Mouse (Mus musculus) liver, embryonic 14.5 days (tissue): Measurements from ENCODE around the gene 9130213A22Rik. TPM values are rescaled to one million over a fixed set of nuclear protein-coding genes. Genes with fewer than 3 reads are reported as not detected.
A peak's percentile ranks its signal among the peaks of the same experiment; 100 is the strongest.

Experiments used
- ATAC-seq: fragments of 200-750 bp; cut with Nextera tagmentation; 2 replicates; pipeline ENCODE4 v1.8.0; 2017; ENCODE audit warnings: moderate number of reproducible peaks, mild to moderate bottlenecking, moderate library complexity; ENCODE audit not compliant: insufficient read depth
- DNase-seq, 3 experiments: peaks; one replicate each; pipeline ENCODE4 v3.0.0-alpha.2; 2012 to 2013; ENCODE audit warnings: low read depth in 3 of 3, low spot score in 3 of 3
- H3K27ac ChIP-seq: fragments of 300-500 bp; sonication (generic); 2 replicates; pipeline ENCODE4 v1.5.1; 2014; ENCODE audit warnings: moderate library complexity, mild to moderate bottlenecking, control low read depth, inconsistent platforms
- H3K27me3 ChIP-seq: fragments of 300-500 bp; sonication (generic); 2 replicates; pipeline ENCODE4 v1.6.1; 2014; ENCODE audit warnings: mild to moderate bottlenecking, low read length, moderate library complexity; ENCODE audit not compliant: control insufficient read depth, insufficient read depth
- H3K36me3 ChIP-seq: fragments of 300-500 bp; sonication (generic); replicated peaks from 2 replicates; pipeline ENCODE4 v1.6.1; 2014; ENCODE audit warnings: low read depth; ENCODE audit not compliant: control insufficient read depth, insufficient read depth
- H3K4me1 ChIP-seq, 2 experiments: fragments of 200-500 bp in 1 of 2; fragments of 300-500 bp in 1 of 2; sonication (generic) in 1 of 2; replicated peaks; 2 replicates each; pipeline ENCODE4 v1.6.1; 2012 to 2014; ENCODE audit warnings: antibody characterized with exemption in 1 of 2, inconsistent platforms in 1 of 2, low read length in 1 of 2; ENCODE audit not compliant: control insufficient read depth in 2 of 2, insufficient read depth in 2 of 2
- H3K4me2 ChIP-seq: fragments of 300-500 bp; sonication (generic); 2 replicates; pipeline ENCODE4 v1.6.1; 2014; ENCODE audit warnings: low read depth, mild to moderate bottlenecking, control low read depth, moderate library complexity
- H3K4me3 ChIP-seq, 2 experiments: fragments of 200-500 bp in 1 of 2; fragments of 300-500 bp in 1 of 2; sonication (generic) in 1 of 2; 2 replicates each; pipeline ENCODE4 v1.5.1; 2012 to 2014; ENCODE audit warnings: low read depth in 2 of 2, low read length in 2 of 2, mild to moderate bottlenecking in 2 of 2, control low read depth in 1 of 2, inconsistent platforms in 1 of 2, moderate library complexity in 1 of 2; ENCODE audit not compliant: insufficient read depth in 1 of 2
- H3K9ac ChIP-seq: fragments of 300-500 bp; sonication (generic); replicated peaks from 2 replicates; pipeline ENCODE4 v1.6.1; 2014; ENCODE audit warnings: mild to moderate bottlenecking, control low read depth, moderate library complexity
- H3K9me3 ChIP-seq: fragments of 300-500 bp; sonication (generic); 2 replicates; pipeline ENCODE4 v1.6.1; 2016; ENCODE audit warnings: low read length, mixed read lengths; ENCODE audit not compliant: control insufficient read depth
- CTCF ChIP-seq: IDR thresholded peaks from 2 replicates; pipeline ENCODE4 v1.5.1; 2016; ENCODE audit warnings: antibody characterized with exemption, low read depth, control low read depth
- EP300 ChIP-seq: IDR thresholded peaks from 2 replicates; pipeline ENCODE4 v1.6.1; 2016; ENCODE audit warnings: antibody characterized with exemption, low read depth
- WGBS: fragments of 180-500 bp; shearing (Covaris S2); extraction: QIAGEN DNeasy Blood & Tissue Kit; methylation state at CpG from one replicate; pipeline ENCODE4 v1.1.7; 2014; ENCODE audit not compliant: insufficient replicate concordance; 5-methylcytosine and 5-hydroxymethylcytosine counted together
- polyA plus RNA-seq, 2 experiments: library from polyadenylated mRNA; depleted of rRNA in 1 of 2; stranded (reverse) in 1 of 2; unstranded in 1 of 2; fragments of >200 nt; fragmentation: Nextera tagmentation in 1 of 2; extraction: Ambion mirVana in 1 of 2; gene quantifications; 2 replicates each; pipeline versions ENCODE4 v1.2.1 to v1.2.3; 2012 to 2014

Gene 9130213A22Rik
- polyA plus RNA-seq, 2 experiments, result 0.08 TPM; not detected in 1

DNA sequence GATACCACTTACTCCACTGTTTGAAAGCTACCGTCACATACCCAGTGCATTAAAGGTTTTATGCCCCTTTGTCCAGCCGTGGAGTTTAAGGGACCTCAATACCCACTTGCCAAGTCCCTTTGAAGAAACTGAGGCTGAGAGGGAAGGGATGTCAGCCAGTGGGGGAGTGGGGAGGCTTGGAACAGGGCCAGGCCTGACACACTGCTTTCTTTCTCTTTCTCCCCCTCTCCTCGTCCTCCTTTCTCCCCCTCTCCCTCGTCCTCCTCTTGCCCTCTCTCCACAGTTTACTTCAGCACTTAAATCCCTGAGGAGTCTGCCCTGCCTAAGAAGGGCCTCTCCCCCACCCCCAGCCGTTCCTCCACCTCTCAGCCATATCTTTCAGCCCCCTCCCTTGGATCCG, 32.0 kb downstream of the 9130213A22Rik start:
- 79% methylated on average over 6 of the region's 6 CpGs for whole genome bisulfite sequencing
- H3K9me3 ChIP-seq, result no peaks in the 10 kb centered on the region
- peaks cover 15 to 20% of the 10 kb centered on the region in 2 experiments for H3K4me1 ChIP-seq
- H3K27me3 ChIP-seq, result no peaks in the 10 kb centered on the region
- H3K36me3 ChIP-seq, result peaks cover 10% of the 10 kb centered on the region
- ATAC-seq (no peak), DNase-seq (no peak)
- TF ChIP-seq EP300 (no peak), CTCF (no peak)
- H3K9ac ChIP-seq, result no peak overlapping the region
- H3K4me2 ChIP-seq, result peak overlapping the region; percentile 93
- H3K4me3 ChIP-seq, result no peak overlapping the region
- no peak overlapping the region for H3K27ac ChIP-seq

DNA sequence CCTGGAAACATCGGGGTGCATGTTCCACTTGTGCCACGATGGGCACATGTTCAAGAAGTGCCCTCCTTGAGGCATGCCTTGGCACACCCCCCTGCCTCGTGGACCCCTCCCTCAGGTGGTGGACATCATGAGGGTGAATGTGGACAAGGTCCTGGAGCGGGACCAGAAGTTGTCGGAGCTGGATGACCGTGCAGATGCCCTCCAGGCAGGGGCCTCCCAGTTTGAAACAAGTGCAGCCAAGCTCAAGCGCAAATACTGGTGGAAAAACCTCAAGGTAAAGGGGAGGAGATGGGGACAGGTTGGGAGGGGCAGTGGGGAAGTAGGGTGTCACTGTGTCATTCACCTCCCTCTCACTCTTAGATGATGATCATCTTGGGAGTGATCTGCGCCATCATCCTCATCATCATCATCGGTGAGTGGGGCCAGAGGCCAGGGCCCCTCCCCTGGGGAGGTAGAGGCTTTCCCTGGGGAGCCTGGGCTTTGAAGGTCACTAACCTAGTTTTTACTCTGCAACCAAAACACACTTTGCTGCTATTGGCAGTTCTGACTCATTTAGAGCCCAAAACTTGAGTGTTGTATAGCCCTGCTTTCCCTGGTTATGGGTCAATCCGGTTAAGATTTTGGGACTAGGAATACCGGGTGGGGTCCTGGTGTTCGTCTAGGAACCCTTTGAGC, 32.6 kb downstream of the 9130213A22Rik start:
- no peak for TF ChIP-seq EP300
- no peak for TF ChIP-seq CTCF
- Histone ChIP-seq H3K4me1 (peaks cover 14 to 18% of the 10 kb centered on the region in 2 experiments), H3K27ac (peak overlapping the region; percentile 33)

DNA sequence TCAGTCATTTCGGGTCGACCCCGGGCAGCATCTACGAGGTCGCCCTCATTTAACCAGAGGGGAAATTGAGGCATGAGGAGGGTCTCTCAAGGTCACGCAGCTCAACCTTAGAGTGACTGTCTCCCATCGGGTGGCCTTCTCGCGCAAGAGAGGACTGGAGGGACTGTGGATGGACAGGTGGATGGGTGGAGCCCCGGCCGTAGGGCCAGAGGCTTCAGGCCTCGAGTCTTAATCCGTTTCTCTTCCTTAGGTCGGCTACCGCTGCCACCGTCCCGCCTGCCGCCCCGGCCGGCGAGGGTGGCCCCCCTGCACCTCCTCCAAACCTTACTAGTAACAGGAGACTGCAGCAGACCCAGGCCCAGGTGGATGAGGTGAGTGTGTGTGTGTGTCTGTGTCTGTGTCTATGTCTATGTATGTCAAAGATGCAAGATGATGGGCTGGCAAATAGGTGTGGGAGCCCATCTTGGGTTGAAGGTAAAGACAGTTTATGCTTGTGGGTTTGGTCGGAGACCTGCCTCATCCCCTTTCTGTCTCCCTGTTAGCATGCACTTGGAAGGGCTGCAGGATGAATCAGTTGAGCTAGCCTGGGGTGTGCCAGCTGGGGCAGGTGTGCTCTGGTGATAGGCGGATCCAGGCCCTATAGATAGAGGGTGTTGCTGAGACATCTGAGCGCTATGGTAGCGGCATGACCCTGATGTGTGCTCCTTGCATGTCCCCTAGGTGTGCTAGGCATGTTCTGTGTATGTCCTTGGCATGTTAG, 33.4 kb downstream of the 9130213A22Rik start:
- Histone ChIP-seq H3K9ac (peak overlapping the region; percentile 81), H3K4me3 (peak overlapping the region; percentile 71 to 88), H3K9me3 (no peaks in the 10 kb centered on the region), H3K27me3 (no peaks in the 10 kb centered on the region), H3K36me3 (peaks cover 10% of the 10 kb centered on the region), H3K27ac (peak overlapping the region; percentile 33), H3K4me2 (peak overlapping the region; percentile 93), H3K4me1 (peaks cover 10 to 14% of the 10 kb centered on the region in 2 experiments)
- TF ChIP-seq EP300 (peak; percentile 75), CTCF (peak; percentile 33; the same call in 1 of the 2 replicates)
- WGBS, result 4% methylated on average over 25 of the region's 25 CpGs
- DNase-seq (peak in 1 of 3 experiments; percentile 75), ATAC-seq (peak; percentile 83)

More for the DNA sequence above, 32.6 kb downstream of the 9130213A22Rik start:
- Histone ChIP-seq H3K9me3 (no peaks in the 10 kb centered on the region), H3K36me3 (peaks cover 10% of the 10 kb centered on the region), H3K4me2 (peak overlapping the region; percentile 93), H3K4me3 (peak overlapping the region; percentile 71 to 88), H3K27me3 (no peaks in the 10 kb centered on the region), H3K9ac (peak overlapping the region; percentile 81)
- no peak for DNase-seq
- ATAC-seq, result no peak
- WGBS, result 85% methylated on average over 12 of the region's 12 CpGs

DNA sequence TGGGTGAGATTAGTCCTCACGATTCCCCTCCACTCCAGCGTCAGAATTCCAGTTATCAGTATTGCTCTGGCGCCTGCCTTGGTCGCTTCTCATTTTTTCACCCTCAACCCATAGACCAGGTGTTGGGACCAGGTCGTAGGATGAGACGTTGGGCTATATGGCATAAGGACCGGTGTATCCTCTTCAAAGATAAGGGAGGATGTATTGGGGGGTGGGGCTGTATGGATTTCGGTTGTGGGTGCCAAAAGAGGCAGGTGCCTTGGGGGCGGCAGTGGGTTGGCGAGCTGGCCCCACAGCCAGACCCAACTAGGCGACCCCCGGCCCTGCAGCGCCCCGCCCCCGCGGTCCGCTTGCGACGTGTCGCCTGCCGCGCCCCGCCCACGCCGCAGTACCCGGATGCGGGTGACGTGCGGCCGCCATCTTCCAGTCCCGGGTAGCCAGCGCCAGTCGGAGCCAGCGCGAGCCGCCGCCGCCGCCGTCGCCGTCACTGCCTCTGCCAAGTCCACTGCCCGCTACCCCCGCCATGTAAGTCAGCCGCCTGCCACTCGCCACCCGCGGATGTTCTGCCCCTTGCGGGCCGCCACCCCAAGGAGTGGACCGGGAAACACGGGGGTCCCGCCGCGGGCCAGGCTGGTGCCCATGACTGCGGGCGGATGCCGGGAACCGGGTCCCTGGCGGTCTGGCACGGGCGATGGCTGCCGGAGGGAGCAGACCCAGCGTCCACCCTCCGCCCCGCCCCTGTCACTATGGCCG, 34.1 kb downstream of the 9130213A22Rik start, which contains the start of gene Vamp2:
TSS of gene Vamp2 (plus strand) at position 388 of the 753 bp plus-strand sequence.
- under 1% methylated on average over 59 of the region's 67 CpGs for WGBS
- peak; percentile 65 for ATAC-seq

More for the DNA sequence above, 34.1 kb downstream of the 9130213A22Rik start, which contains the start of gene Vamp2:
- no peak for TF ChIP-seq EP300
- no peak for TF ChIP-seq CTCF
- H3K4me3 ChIP-seq, result peak within 1 kb of the TSS; percentile 71 to 88
- peaks cover 10% of the 10 kb centered on the region for H3K36me3 ChIP-seq
- peak within 1 kb of the TSS; percentile 81 for H3K9ac ChIP-seq
- H3K9me3 ChIP-seq, result no peaks in the 10 kb centered on the region
- DNase-seq, result peak in 1 of 3 experiments; percentile 73
- peaks cover 10 to 14% of the 10 kb centered on the region in 2 experiments for H3K4me1 ChIP-seq
- H3K27ac ChIP-seq, result peak within 1 kb of the TSS; percentile 33
- H3K27me3 ChIP-seq, result no peaks in the 10 kb centered on the region
- H3K4me2 ChIP-seq, result peak within 1 kb of the TSS; percentile 93
